Mouse (Mus musculus): Measurements from ENCODE around the gene Tiam2. TPM values are rescaled to one million over a fixed set of nuclear protein-coding genes. Genes with fewer than 3 reads are reported as not detected.

Tiam2 gene
- 10 to 100 TPM; 21.2 to 26.4 TPM for total RNA-seq (2023)

DNA sequence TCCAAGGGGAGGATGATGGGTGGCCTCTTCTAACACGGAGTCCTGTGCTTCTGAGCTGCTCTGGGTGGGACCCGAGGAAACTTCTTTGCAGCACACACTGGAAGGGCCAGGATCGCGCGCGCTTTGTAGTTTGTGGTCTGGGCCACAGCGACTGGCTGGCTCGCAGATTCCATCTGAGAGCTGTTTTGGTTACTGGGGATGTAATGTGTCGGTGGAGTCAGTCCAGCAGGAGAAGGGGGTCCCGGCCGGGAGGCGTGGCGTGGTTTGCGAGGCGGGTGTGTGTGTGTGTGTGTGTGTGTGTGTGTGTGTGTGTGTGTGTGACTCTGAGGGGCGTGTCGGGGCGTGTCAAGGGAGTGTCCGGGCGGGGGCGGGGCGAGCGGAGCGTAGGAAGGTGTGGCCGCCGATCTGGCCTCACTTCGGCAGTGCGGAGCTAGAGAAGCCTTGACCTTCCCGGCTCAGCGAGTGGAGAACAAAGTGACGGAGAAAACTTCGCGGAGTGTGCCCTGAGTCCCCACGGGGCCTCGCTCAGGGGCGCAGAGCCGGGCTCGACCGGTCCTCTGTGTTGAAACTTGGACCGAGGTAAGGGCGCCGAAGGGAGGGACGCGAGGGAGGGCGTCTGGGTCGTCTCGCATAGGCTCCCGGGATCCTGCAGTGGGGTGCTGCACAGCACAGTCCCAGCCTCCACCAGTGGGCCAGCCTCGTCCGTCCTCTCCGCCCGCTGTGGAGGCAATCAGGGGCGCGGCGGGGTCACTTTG lies at the start of gene Tiam2:
Gene Tiam2 (plus strand): TSS at position 426 of the 755 bp plus-strand sequence.

GRCm38 (mm10) chr17:3532254-3532653 lies 205.9 kb downstream of the Tiam2 start, which contains the start of gene Cldn20:
Cldn20 (plus strand) TSS chr17:3532554.

GRCm38 (mm10) chr17:3557331-3558311 lies 231.2 kb downstream of the Tiam2 start, which contains the start of gene Tfb1m:
Tfb1m (minus strand) TSS chr17:3557781.

Other genes starting within 250 kb of the Tiam2 start
- 10 to 100 TPM; 39.9 to 48.6 TPM for gene Scaf8, start 211.6 kb upstream of the Tiam2 start, total RNA-seq (2023)
- gene Cldn20, start 206.0 kb downstream of the Tiam2 start, total RNA-seq (2023) = 1 to 10 TPM; 1.8 to 2.7 TPM
- gene Tfb1m, start 231.2 kb downstream of the Tiam2 start, total RNA-seq (2023) = 1 to 10 TPM; 4.1 to 5.0 TPM